Mouse (Mus musculus): ENCODE measurements around the gene A330070K13Rik.

Gene A330070K13Rik

GRCm38 (mm10) chr5:130329889-130330288, 54.5 kb downstream of the A330070K13Rik start:
- DNase-seq (ENCODE audit: low read depth): no peak
